Mouse (Mus musculus): ENCODE measurements around the gene Pea15a. TPM values are rescaled to one million over a fixed set of nuclear protein-coding genes. Genes with fewer than 3 reads are reported as not detected.
"Not testable (repeated sequence)": the region's sequence is repeated elsewhere in the genome, so short reads cannot be mapped to it uniquely, and the experiment has no call there.

Pea15a gene
- 100 to 1,000 TPM; 111 to 121 TPM for total RNA-seq (2021)

DNA sequence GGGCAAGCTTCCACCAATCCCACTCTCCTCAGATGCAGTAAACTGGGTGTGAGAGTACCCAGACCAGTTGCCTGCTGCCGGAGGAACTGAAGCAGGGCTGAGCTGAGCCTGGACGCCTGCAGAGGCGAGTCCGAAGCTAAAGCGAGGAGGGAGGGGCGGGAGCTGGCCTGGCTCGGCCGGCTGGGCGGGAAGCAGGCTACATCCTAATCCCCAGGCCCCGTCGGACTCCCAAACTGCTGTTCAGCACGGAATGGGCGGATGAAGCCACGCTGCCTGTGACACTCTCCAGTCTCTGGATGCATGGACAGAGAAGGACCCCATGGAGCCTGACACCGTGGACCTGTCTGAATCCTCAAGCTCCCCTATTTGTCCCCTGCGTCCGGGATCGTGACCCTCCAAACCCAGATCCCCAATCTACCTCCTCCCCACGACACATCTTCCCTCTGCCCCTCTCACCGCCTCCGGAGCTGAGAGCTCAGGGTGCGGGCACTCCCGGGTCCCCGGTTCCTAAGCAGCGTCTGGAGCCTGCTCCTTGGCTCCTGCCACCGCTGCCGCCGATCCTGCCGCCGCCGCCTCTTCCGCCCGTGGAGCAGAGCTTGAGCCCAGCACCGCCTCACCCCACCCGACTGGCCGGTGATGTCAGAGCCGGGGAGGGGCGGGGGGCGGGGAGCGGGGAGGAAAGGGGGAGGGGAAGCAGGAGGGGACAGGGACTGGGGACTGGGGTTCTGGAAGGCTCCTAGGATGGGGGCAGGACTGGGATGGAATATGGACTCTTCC lies at the start of gene Pea15a:
Pea15a (minus strand) TSS at position 664 of the 777 bp plus-strand sequence.
- intact Hi-C loops (cut with DNase I): loop anchor here (10.0 kb wide), 1 partner anchor 298 kb away; the partner anchor contains the start of gene Tagln2
- peak; percentile 87 to 90 for DNase-seq

DNA sequence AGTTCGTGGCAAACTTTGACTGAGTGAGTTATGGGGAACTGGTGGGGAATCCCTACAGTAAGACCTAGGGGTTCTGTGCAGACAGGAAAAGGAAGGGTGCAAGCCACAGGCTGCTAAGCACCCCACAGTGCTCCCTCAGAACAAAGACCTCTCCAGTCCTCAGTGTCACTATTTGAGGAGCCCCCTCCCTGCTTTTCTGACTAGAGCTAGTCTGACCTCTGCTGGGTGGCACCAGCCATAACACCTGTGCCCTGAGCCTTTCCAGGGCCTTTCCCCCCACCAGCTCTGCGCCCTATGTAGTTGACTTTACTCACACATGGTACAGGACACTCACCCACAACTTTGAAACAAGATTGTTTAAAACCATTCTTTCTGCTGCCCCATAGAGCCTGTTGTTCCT lies 41.1 kb upstream of the Pea15a start:
- DNase-seq: peak; percentile 60 to 63

DNA sequence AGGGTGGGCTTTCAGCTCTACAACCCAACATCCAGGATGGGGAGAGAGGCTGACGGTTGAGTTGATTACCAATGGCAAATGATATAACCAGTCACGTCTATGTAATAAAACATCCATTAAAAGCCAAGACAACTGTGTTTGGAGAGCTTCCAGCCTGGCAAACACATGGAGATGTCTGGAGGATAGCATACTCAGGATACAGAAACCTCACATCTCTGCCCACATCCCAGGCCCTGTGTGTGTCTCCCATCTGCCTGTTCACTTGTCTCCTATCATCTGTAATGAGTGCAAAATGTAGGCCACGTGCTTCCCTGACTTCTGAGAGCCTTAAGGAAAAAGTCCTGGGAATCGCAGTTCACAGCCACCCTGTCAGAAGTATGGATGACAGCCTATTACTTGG lies 40.6 kb upstream of the Pea15a start:
- intact Hi-C loops (cut with DNase I): loop anchor here (1.0 to 5.0 kb wide), 4 partner anchors 60 to 200 kb away; partner anchors contain the start of gene Dcaf8
- no peak for DNase-seq

More for the DNA sequence above, 41.1 kb upstream of the Pea15a start:
- intact Hi-C loops (cut with DNase I): loop anchor here (1.0 to 5.0 kb wide), 4 partner anchors 60 to 200 kb away; partner anchors contain the start of gene Dcaf8

DNA sequence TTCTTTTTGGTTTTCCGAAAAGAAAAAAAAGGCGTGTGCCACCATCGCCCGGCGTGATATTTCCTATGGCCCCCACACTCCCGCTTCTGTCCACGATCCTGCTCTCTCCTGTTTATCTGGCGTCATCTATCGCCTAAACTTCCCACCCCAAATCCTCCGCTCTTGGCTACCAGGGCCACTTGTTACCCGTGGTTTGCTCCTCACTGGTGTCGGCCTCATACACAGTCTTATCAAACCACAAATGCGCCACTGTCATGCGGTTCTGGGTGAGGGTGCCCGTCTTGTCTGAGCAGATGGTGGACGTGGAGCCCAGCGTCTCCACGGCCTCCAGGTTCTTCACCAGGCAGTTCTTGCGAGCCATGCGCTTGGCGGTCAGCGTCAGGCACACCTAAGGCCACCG lies 38.0 kb upstream of the Pea15a start:
- intact Hi-C loops (cut with DNase I): loop anchor here (5.0 kb wide), 3 partner anchors 63 to 197 kb away; partner anchors contain the start of gene Dcaf8
- DNase-seq: not testable (repeated sequence)

DNA sequence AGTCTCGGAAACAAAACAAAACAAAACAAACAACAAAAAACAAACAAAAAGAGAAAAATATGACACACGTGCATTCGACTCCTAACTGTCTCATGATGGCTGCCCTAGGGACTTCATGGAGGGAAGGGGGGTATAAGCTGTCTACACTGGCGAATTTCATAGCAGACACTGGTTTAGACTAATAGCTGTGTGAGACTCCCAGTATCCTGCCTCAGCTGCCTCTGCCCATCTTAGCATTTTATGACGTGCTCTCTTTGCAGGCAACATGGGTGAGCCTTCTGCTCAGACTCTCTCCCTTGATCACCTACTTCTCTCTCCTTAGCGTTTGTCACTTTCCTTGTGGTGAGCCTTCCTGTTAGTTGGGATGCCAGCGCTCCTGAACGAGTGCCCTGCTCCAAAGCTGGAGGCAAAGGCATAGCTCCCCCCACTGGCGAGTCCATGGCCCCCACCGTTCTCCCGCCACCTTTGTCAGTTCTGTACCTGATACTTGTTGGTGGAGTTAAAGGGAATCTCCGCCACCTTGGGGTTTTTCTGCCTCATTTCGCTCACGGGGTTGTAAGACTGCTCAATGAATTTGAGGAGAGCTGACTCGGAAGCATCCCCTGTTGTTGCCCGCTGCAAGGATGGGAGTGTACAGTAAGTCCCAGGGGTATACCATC lies 37.1 kb upstream of the Pea15a start:
- intact Hi-C loops (cut with DNase I): loop anchor here (2.0 kb wide), 1 partner anchor 21 kb away; no protein-coding TSS in a partner anchor
- DNase-seq: peak; percentile 37 to 60

DNA sequence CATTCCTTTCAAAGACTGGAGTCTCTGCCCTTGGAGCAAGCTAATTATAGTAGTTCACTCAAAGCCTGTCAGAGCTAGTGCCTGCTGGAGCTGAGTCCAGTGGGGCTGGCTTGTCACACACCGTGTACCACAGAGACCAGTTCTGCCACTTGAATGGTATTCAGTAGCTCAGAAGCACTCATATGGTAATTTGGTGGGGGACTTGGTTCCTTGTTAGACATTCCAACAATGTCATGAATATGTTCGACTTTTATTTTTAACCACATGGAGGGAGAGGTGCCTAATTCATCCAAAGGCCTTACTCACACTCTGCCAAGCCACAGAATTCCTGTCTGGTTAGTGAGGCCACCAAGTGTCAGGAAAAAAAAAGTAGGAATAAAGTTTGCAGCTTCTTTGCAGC lies 35.8 kb upstream of the Pea15a start:
- peak; percentile 71 to 74 for DNase-seq
- intact Hi-C loops (cut with DNase I): loop anchor here (2.0 kb wide), 1 partner anchor 20 kb away; no protein-coding TSS in a partner anchor

DNA sequence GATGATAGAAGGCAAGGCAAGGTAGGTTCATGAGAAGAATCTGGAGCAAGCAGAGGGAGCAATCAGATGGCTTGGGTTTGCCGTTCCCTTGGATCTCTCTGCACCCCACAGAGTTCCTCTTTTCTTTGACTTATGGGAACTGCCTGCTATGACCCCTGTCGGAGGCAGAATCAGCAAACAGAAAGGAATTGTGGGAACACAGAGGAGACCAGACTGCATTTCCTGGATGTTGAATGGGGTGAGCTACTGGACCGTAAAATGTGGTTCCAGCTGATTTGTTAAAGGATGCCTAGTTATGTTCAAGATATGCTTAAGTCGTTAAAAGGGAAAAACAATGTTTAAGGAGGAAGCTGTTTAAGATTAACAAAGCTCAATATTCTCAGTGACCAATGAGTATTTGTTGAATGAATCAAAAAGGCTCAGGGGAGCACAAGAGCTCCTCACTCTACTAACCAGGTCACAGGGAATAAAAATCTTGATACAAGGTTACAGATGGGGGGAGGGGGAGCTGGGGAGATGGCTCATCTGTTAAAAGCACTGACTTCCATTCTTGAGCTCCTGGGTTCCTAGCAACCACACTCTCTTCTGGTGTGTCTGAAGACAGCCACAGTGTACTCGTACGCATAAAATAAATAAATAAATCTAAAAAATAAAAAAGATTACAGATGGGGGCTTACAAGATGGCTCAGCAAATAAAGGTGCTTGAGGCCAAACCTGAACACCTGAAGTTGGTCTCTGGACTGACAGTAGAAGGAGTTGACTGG lies 34.5 kb upstream of the Pea15a start:
- intact Hi-C loops (cut with DNase I): no loop called here
- DNase-seq: no peak

DNA sequence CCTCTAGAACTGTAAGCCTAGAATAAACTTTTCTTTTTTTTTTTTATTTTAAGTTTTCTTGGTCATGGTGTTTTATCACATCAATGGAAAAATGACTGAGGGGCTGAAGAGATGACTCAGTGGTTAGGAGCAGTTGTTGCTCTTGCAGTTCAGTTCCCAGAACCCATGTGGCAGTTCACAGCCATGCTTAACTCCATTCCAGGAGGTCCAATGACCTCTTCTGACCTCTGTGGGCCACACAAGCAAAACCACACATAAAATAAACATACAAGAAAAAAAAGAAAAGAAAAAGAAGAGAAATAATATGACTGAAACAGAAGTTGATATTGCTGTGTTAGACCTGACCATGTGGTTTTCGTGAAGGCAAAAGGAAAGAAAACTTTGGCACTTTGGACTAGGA lies 22.6 kb upstream of the Pea15a start:
- intact Hi-C loops (cut with DNase I): no loop called here
- no peak for DNase-seq

DNA sequence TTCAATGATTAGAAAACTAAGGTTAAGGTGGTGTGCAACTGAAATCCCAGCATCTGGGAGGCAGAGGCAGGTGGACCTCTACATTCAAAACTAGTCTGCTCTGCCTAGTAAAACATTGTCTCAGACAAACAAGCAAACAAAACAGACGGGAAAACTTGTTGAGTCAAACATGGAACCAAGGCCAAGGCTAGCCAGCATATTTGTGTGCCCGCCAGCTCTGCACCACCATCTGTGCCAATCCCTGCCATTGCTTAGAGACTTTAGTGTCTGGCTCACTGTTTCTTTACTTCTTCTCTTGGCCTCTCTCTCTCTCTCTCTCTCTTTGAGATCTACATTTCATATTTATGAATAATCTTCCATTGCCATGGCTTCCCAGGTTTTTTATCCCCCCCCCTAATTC lies 21.6 kb upstream of the Pea15a start:
- intact Hi-C loops (cut with DNase I): no loop called here
- DNase-seq: no peak

DNA sequence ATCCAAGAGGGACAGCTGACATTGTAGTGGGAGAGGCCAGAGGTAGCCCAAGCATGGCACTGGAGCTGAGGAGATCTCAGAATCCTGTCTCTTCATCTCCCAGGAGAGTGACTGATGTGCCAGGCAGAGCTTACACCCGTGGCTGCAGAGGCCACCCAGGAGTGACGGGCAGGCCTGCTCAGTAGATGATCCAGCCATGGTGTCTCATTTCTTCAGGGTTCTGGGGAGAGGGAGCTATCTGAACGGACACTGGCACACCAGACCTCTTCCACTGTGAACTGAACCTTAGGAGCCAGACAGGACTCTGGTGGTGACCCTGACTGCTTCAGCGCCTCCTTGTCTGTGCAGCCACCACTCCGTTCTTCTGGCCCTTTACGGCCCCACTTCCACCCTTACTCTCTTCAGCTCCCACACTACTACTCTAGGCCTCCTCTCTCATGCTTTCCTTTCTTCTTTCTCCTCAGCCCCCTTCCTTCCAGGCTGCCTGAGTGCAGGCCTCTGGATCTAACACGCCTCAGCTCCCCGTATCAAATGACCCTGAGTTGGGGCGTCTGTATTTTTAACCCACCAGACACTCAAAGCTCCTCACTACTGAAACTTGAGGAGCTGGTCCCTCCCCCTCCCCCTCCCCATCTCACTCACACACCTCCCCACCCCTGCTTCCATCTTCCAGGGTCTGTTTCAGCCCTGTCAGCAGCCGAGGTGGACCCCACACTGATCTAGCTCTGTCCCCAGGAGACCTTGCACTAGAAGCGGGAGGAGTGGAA lies 14.9 kb upstream of the Pea15a start:
- DNase-seq: peak in 1 of 2 experiments; percentile 20
- intact Hi-C loops (cut with DNase I): loop anchor here (2.0 kb wide), 1 partner anchor 21 kb away; no protein-coding TSS in a partner anchor

DNA sequence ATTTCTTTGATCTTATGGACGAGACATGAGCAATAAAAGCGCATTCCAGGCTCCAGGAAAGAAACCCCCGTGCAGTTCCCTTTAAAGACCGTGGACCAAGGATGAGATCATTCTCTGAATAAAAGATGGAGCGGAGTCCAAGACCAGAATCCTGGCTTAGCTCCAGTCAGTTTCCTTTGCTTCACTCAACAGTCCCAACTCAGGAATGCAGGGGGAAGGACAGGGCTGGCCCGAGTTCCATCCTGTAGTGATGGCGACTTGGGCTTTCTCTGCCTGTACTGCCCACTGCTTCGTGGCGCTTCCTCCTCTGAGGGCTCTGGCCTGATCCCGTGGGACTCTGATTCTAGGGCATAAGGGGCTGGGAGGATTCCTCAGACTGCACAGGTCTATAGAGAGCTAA lies 13.8 kb upstream of the Pea15a start:
- intact Hi-C loops (cut with DNase I): no loop called here
- peak; percentile 91 to 92 for DNase-seq

DNA sequence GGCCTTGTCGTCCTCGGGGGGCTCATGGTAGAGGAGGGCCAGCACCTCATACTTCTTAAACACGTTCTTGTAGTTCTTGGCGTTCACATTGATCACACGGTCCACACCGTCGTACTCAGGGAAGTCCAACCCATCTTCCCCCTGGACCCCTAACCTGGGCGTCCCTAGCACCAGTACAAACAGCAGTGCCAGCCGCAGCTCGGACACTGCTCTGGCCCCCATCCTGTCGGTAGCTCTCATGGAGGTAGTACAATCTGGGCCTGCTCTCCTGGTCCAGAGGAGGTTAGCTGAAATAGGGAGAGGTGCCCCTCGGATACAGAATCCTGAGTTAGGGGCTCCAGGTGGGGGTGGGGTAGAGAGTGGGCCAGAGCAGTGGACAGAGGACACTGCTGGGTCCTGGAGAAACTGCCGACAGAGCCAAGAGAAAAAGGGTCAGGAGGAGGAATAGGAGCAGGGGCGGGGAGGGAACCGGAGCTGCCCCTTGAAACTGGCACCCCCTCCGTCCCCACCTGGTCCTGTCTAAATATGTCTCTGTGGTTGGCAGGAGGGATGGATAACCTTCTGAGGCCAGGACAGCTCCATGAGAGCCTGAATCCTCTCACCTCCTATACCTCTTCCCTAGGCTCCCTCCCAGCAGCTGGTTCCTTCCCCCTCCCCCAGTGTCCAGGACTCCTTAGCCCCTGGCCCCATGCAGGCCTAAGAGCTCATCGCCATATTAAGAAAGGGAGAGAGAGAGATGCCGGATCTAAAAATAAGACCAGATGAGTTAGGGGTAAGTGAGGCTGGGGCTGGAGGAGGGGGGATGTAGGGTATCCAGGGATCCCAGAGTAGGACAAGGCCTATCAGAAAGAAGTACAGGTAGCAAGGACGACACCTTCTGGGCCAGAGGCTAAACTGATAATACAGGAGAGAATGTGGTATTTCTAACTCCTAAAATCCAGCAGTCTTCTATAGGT lies 13.1 kb upstream of the Pea15a start, which contains the start of gene Casq1:
Casq1 (minus strand) TSS at position 418 of the 956 bp plus-strand sequence.
- intact Hi-C loops (cut with DNase I): no loop called here
- no peak for DNase-seq

DNA sequence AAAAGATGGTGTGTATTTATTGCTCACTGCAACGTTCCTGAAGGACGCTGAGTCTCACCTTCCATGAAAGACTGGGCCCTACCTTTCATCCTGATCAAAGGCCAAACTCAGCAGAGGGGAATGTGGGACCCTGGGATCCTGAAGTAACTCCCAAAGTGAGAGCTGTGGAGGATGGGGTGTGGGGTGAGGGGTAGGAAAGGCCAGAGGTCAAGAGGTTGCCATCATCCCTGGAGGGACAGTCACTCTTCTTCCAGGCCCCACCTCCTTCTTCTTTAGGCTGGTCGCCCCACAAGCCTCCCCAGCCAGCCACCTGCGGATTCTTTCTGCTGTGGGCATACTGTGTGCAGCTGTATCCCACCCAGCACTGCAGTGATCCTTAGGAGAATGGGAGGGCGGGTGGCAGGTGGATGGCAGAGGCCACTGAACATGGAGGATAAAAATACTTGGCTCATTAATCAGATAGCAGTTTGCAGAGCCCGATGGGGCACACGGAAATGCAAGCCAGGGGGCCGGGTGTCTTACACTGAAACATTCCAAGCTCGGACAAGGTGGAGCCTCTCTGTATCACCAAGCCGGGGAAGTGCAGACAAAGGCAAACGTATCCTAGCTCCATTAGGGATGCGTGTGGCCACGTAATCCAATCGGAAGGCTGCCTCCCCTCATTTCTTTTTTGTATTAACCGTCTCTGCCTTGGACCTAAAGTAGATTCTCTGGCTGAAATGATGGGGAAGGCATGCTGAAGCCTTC lies 11.7 kb upstream of the Pea15a start:
- intact Hi-C loops (cut with DNase I): no loop called here

DNA sequence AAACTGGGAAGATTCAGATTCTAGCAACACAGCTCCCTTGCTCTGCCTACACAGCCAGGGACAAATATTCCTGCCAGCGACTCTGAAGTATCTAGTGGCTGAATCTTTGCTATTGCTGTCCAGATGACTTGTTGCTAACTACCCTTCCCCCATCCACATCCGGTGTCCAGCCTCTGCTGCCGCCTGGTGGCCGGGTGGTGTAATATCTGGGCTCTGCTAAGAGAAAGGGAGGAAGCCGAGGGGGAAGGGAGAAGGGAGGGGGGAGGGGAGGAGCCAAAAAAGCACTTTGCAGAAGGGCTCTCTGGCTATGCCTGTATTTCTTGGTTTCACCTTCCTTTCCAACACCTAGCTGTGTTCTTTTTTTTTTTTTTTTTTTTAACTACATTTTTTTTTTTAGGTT lies 10.5 kb upstream of the Pea15a start:
- intact Hi-C loops (cut with DNase I): loop anchor here (2.0 kb wide), 2 partner anchors 14 to 44 kb away; no protein-coding TSS in a partner anchor
- peak; percentile 97 to 98 for DNase-seq

More for the DNA sequence above, 11.7 kb upstream of the Pea15a start:
- DNase-seq: peak in 1 of 2 experiments; percentile 40

DNA sequence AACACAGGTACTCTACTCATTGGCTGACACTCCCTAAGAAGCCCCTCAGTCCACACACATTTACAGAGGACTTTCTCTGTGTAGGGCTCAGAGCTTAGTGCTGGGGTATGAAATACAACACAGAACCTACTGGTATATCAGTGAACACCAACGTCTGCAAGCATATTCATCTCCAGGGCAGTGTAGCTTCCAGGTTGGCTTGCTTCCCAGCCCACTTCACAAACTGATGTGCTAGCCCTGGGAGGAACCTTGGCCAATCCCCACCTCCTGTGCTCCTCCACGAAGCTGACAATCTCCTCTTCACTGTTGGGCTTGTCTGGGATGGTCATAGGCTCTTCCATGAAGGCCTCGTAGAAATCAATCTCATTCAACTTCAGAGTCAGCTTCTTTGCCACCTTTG lies 8.1 kb upstream of the Pea15a start:
- intact Hi-C loops (cut with DNase I): no loop called here
- DNase-seq: peak; percentile 82 to 85

DNA sequence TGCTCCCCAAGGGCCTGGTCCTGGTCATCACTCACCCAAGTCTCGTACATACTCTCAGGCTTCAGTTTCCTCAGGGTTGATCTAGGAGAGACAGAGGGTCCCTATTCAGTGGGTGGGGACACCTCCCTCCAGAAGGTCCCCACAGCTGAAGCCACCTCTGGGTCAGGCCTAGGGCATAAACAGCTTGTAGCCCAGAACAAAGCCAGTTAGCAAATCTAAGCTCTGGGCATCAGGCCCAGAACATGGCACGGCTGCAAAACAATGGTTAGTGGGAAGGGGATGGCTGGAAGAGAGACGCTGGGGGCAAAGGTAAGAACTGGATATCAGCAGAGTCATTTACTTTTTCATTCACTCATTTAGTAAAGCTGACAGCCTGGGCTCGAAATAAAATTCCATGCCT lies 7.2 kb upstream of the Pea15a start:
- peak in 1 of 2 experiments; percentile 20 for DNase-seq
- intact Hi-C loops (cut with DNase I): no loop called here

DNA sequence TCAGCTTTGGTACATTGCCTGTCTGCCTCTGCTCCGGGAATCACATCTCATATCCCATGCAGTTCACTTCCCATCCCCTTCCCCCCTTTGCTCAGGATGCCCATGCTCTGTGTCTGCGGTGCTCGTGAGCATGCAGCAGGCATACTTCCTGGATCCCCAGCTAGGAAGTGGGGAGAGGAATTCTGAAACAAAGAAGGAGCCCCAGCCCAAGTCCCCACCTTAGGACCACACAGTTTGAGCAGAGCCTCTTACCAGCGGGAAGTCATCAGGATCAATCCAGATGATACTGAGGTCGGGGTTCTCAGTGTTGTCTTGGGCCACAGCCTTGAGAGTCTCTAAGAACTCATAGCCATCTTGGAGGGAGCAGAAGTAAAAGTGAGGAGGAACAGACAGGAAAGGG lies 6.2 kb upstream of the Pea15a start:
- DNase-seq: no peak
- intact Hi-C loops (cut with DNase I): no loop called here

DNA sequence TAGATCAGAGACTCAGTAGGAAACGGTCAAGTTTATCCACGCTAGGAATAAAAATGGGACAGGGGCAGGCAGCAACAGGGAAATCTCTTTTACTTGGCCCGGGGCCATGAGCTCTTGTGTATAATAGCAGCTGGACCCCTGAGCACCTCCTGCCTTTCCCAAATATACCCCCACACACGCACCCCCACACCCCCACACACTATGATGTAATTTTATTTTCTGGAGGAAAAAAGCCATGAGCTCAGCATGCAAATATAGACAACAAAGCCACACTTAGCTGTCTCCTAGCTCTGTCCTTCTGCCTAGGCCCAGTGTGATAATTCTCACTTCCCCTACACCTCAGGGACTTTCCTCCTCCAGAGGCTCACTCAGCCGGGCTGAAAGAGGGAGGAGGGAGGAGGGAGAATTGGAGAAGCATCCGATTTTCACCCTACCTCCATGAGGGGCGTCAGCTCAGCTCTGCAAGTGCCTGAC lies 544 bp upstream of the Pea15a start:
- DNase-seq: peak in 1 of 2 experiments; percentile 57
- intact Hi-C loops (cut with DNase I): loop anchor here (10.0 kb wide), 1 partner anchor 298 kb away; the partner anchor contains the start of gene Tagln2

All from heart, postnatal 10 days (tissue).